Mouse (Mus musculus): ENCODE measurements around the gene Arntl2.

DNA sequence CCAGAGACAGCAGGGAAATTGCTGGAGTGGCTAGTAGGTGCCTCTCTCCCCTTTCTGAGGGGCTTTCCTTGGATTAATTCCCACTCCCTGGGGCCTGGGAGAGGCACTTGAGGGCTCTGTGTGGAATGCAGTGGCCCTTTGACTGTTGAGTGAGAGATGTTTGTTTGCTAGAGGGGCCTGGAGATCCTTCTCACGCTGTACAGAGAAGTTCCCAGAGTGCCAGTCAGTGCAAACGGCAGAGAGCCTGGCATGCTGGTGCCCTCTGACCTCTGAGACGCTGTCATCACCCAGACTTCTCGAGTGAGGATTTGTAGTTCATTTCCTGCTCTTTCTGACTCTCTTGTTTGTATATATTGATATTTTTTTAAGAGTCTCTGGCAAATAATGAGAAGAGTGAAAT lies 39.9 kb downstream of the Arntl2 start:
- TF ChIP-seq CTCF (IDR thresholded peaks at IDR 0.05 in 2 of 3, conservative IDR thresholded peaks at IDR 0.05 in 1 of 3; ENCODE audit: control insufficient read depth in 1 of 3, insufficient read depth in 1 of 3, low read depth in 2 of 3, low read length in 3 of 3, poor library complexity in 1 of 3, severe bottlenecking in 1 of 3) (no peak), MXI1 (IDR thresholded peaks at IDR 0.05; ENCODE audit: low read depth, low read length) (no peak), UBTF (IDR thresholded peaks at IDR 0.05; ENCODE audit: borderline replicate concordance, insufficient read depth, low read depth, low read length) (no peak), EP300 (IDR thresholded peaks at IDR 0.05; ENCODE audit: low read depth in 1 of 2, low read length in 2 of 2) (no peak), GATA1 (IDR thresholded peaks at IDR 0.05; ENCODE audit: low read depth, low read length) (no peak), POLR2A (IDR thresholded peaks at IDR 0.05; ENCODE audit: control insufficient read depth in 1 of 2, insufficient read depth in 1 of 2, low read depth in 1 of 2, low read length in 2 of 2, poor library complexity in 1 of 2) (no peak), E2F4 (IDR thresholded peaks at IDR 0.05; ENCODE audit: borderline replicate concordance, low read depth, low read length) (no peak), POLR2AphosphoS5 (IDR thresholded peaks at IDR 0.05; ENCODE audit: borderline replicate concordance, low read depth, low read length) (no peak), ETS1 (IDR thresholded peaks at IDR 0.05; ENCODE audit: low read depth, low read length) (no peak)
